Mouse (Mus musculus) spleen, adult 2 months (tissue): Measurements from ENCODE around the gene Faiml.

Experiments
- CTCF ChIP-seq: fragments of 200-500 bp; IDR thresholded peaks from 2 replicates; pipeline ENCODE4 v1.5.1; 2011; ENCODE audit warnings: mild to moderate bottlenecking, inconsistent platforms; ENCODE audit not compliant: insufficient read depth, insufficient read length, insufficient replicate concordance; ENCODE audit errors: extremely low read depth
- POLR2A ChIP-seq: fragments of 200-500 bp; IDR thresholded peaks from 2 replicates; pipeline ENCODE4 v1.6.1; 2011; ENCODE audit warnings: low read depth, low read length, inconsistent platforms

DNA sequence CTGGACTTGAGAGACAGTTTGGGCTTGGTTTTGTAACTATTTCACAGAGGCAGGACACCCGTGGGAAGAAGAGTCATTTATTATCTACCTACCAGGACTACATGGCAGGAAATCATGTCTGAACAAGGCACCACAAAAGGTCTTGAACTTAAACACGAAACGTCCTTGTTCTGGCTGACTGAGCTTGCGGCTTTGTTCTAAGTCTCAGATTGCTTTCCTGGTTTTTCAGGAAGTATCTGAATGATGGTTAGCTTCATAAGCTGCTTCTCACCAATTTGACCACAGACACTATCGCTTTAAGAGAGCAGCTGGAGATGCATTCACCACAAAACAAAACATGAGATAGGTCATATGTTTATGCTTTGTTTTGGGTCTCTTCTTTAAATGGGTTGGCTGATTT, 3.5 kb upstream of the Faiml start:
- TF ChIP-seq CTCF (no peak), POLR2A (no peak)
